Mouse (Mus musculus) heart, adult 2 months (tissue): ENCODE data around the gene Dtnbp1. TPM values are rescaled to one million over a fixed set of nuclear protein-coding genes. Genes with fewer than 3 reads are reported as not detected.
A peak's percentile ranks its signal among the peaks of the same experiment; 100 is the strongest.

Experiments used
- DNase-seq, 2 experiments: peaks; one replicate each; pipeline ENCODE4 v3.0.0; 2021
- H3K27ac ChIP-seq: fragments of 200-600 bp; 2 replicates; pipeline ENCODE4 v1.8.1; 2022
- H3K27me3 ChIP-seq: fragments of 200-500 bp; 2 replicates; pipeline ENCODE4 v1.6.1; 2012; ENCODE audit warnings: mild to moderate bottlenecking, low read length, inconsistent platforms, mixed read lengths; ENCODE audit not compliant: control insufficient read depth, insufficient read depth
- H3K36me3 ChIP-seq: fragments of 200-500 bp; 2 replicates; pipeline ENCODE4 v1.6.1; 2012; ENCODE audit warnings: low read length, inconsistent platforms; ENCODE audit not compliant: control insufficient read depth, insufficient read depth
- H3K4me1 ChIP-seq: fragments of 200-500 bp; 2 replicates; pipeline ENCODE4 v1.6.1; 2011; ENCODE audit warnings: low read length; ENCODE audit not compliant: control insufficient read depth, insufficient read depth
- H3K4me3 ChIP-seq: fragments of 200-600 bp; 2 replicates; pipeline ENCODE4 v1.8.1; 2022
- H3K79me2 ChIP-seq: fragments of 200-500 bp; replicated peaks from 2 replicates; pipeline ENCODE4 v1.6.1; 2012; ENCODE audit warnings: mild to moderate bottlenecking, inconsistent platforms, low read length, moderate library complexity, mixed read lengths; ENCODE audit not compliant: control insufficient read depth, insufficient read depth
- H3K9ac ChIP-seq: fragments of 200-500 bp; 2 replicates; pipeline ENCODE4 v1.6.1; 2012; ENCODE audit warnings: low read depth, mild to moderate bottlenecking, control low read depth, inconsistent platforms, low read length, mixed read lengths
- CTCF ChIP-seq: fragments of 200-600 bp; IDR thresholded peaks from 2 replicates; pipeline ENCODE4 v1.8.1; 2022; ENCODE audit warnings: antibody characterized with exemption, mild to moderate bottlenecking, moderate library complexity
- EP300 ChIP-seq: fragments of 200-500 bp; IDR thresholded peaks from 2 replicates; pipeline ENCODE4 v1.6.1; 2011; ENCODE audit warnings: low read depth, low read length, control low read depth; ENCODE audit not compliant: insufficient read depth
- POLR2A ChIP-seq: fragments of 200-500 bp; IDR thresholded peaks from 2 replicates; pipeline ENCODE4 v1.6.1; 2011; ENCODE audit warnings: mild to moderate bottlenecking, low read depth, low read length, control low read depth; ENCODE audit not compliant: insufficient read depth
- WGBS: fragments of 180-500 bp; shearing (Covaris S2); methylation state at CpG from one replicate; pipeline ENCODE4 v1.1.7; 2018; 5-methylcytosine and 5-hydroxymethylcytosine counted together
- intact Hi-C: fragments of 180-260 bp; cut with DNase I; formaldehyde crosslinking; loops from one replicate; pipeline ENCODE4 v1.15.1; 2025
- polyA plus RNA-seq: library from polyadenylated mRNA; depleted of rRNA; stranded (reverse); fragments of >200 nt; gene quantifications from 2 replicates; pipeline ENCODE4 v1.2.3, GENCODE M21; 2012
- total RNA-seq, 2 experiments: library from RNA; stranded (reverse); gene quantifications; 2 replicates each; pipeline ENCODE4 v1.2.3; 2021

Dtnbp1 gene
- total and polyA plus RNA-seq, 3 experiments = 107 to 139 (median 122) TPM

- DNase-seq = no peak
- H3K4me1 ChIP-seq = peaks cover 11% of the 10 kb centered on the region
- no peaks in the 10 kb centered on the region for H3K27me3 ChIP-seq
- H3K9ac ChIP-seq = no peak overlapping the region
- intact Hi-C loops = no loop called here
- TF ChIP-seq EP300 (no peak), POLR2A (no peak), CTCF (no peak)
- H3K27ac ChIP-seq = no peak overlapping the region
- H3K79me2 ChIP-seq = no peaks in the 10 kb centered on the region
- H3K36me3 ChIP-seq = peaks cover 8% of the 10 kb centered on the region
- WGBS = 77% methylated on average over 3 of the region's 3 CpGs
- no peak overlapping the region for H3K4me3 ChIP-seq
Measured at GRCm38 (mm10) chr13:44937681-44938080, 64.3 kb downstream of the Dtnbp1 start.

DNA sequence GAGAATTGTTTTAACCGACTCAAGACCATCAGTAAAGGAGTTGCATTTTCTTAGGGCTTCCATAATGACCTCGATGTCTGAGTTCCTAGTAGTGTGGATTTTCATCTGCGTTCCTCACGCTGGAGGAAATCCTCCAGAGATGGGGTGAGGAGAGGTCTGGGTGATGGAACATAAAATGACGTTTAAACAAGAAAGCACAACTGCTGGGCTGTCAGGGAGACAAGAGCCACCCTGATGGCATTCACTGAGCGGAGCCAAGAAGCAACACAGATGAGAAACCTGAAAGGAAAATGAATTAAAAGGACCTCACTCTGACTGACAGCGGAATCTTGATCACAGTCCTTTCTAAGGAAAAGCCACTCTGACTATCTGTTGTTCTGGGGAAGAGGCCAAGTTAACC lies 68.4 kb downstream of the Dtnbp1 start:
- H3K79me2 ChIP-seq = no peaks in the 10 kb centered on the region
- intact Hi-C loops = no loop called here
- no peaks in the 10 kb centered on the region for H3K27me3 ChIP-seq
- H3K4me1 ChIP-seq = peaks cover 5% of the 10 kb centered on the region
- H3K4me3 ChIP-seq = no peak overlapping the region
- no peak overlapping the region for H3K9ac ChIP-seq
- no peaks in the 10 kb centered on the region for H3K36me3 ChIP-seq
- TF ChIP-seq CTCF (no peak), POLR2A (no peak), EP300 (no peak)
- 56% methylated on average over 7 of the region's 7 CpGs for WGBS
- no peak overlapping the region for H3K27ac ChIP-seq
- DNase-seq = no peak

- H3K27ac ChIP-seq = no peak overlapping the region
- WGBS = 75% methylated on average over 18 of the region's 18 CpGs
- DNase-seq = no peak
Measured at GRCm38 (mm10) chr13:44932307-44933264, 69.4 kb downstream of the Dtnbp1 start.

DNA sequence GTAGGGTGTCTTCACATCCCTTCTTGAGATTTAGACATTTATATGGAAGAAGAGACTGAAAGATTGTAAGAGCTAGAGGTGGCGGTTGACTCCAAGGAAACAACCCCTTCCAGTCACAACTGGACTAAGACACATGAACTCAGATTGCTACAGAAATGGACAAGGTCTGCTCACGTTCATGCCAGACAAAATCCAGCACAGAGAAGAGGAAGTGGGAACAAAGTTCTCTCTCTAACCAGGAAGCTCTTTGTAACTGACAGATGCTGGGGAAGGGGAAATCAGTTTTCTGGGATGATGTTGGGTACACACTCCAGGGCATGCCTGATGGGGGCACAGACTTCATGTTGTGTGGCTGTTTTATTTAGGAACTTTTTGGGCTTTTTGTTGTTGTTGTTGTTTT lies 75.6 kb downstream of the Dtnbp1 start:
- Histone ChIP-seq H3K4me1 (peaks cover 5% of the 10 kb centered on the region), H3K4me3 (no peak overlapping the region), H3K27ac (no peak overlapping the region), H3K36me3 (peaks cover 6% of the 10 kb centered on the region; the same call in 1 of the 2 replicates), H3K79me2 (no peaks in the 10 kb centered on the region), H3K9ac (no peak overlapping the region), H3K27me3 (no peaks in the 10 kb centered on the region)
- no peak for DNase-seq
- TF ChIP-seq POLR2A = no peak
- TF ChIP-seq CTCF = no peak
- TF ChIP-seq EP300 = no peak
- 64% methylated on average over 2 of the region's 2 CpGs for WGBS
- intact Hi-C loops = no loop called here

More at GRCm38 (mm10) chr13:44932307-44933264, 69.4 kb downstream of the Dtnbp1 start:
- peaks cover 3% of the 10 kb centered on the region; the same call in 1 of the 2 replicates for H3K36me3 ChIP-seq
- H3K79me2 ChIP-seq = no peaks in the 10 kb centered on the region
- peaks cover 3% of the 10 kb centered on the region for H3K4me1 ChIP-seq
- TF ChIP-seq CTCF (no peak), EP300 (no peak), POLR2A (no peak)
- H3K27me3 ChIP-seq = no peaks in the 10 kb centered on the region
- intact Hi-C loops = no loop called here
- H3K4me3 ChIP-seq = no peak overlapping the region
- H3K9ac ChIP-seq = no peak overlapping the region

DNA sequence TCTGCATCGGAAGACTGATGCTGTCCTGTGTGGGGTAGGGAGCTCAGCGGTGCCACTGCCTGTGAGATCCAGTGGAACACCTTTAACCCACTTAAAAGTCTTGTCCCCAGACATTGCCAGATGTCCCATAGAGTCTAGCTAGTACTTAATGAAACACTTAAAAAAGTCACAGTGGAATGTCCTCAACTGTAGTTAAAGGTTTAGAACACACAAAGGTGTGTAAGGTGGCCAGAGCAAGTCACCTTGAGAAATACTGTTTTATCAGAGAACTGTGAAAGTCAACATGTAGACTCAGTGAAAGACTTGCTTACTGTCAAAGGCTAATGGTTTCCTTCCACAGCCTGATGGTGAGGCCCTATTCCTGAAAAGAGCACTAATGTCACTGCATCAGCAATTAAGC lies 76.8 kb downstream of the Dtnbp1 start:
- WGBS = 93% methylated on average over 2 of the region's 2 CpGs
- intact Hi-C loops = no loop called here
- Histone ChIP-seq H3K27ac (no peak overlapping the region), H3K4me3 (no peak overlapping the region), H3K9ac (no peak overlapping the region), H3K4me1 (peaks cover 5% of the 10 kb centered on the region), H3K79me2 (no peaks in the 10 kb centered on the region), H3K36me3 (peaks cover 6% of the 10 kb centered on the region; the same call in 1 of the 2 replicates), H3K27me3 (no peaks in the 10 kb centered on the region)
- no peak for DNase-seq
- no peak for TF ChIP-seq CTCF
- TF ChIP-seq EP300 = no peak
- no peak for TF ChIP-seq POLR2A

GRCm38 (mm10) chr13:44924042-44924441 lies 77.9 kb downstream of the Dtnbp1 start:
- WGBS = 73% methylated on average over 3 of the region's 3 CpGs
- intact Hi-C loops = no loop called here
- Histone ChIP-seq H3K4me3 (no peak overlapping the region), H3K27ac (no peak overlapping the region), H3K27me3 (no peaks in the 10 kb centered on the region), H3K4me1 (peaks cover 5% of the 10 kb centered on the region), H3K36me3 (peaks cover 6% of the 10 kb centered on the region; the same call in 1 of the 2 replicates), H3K79me2 (no peaks in the 10 kb centered on the region), H3K9ac (no peak overlapping the region)
- no peak for TF ChIP-seq CTCF
- no peak for TF ChIP-seq EP300
- no peak for TF ChIP-seq POLR2A
- DNase-seq = peak in 1 of 2 experiments; percentile 56
